Mouse (Mus musculus) hindbrain, embryonic 10.5 days (tissue): Measurements from ENCODE around the gene Fgb. TPM values are rescaled to one million over a fixed set of nuclear protein-coding genes. Genes with fewer than 3 reads are reported as not detected.
A peak's percentile ranks its signal among the peaks of the same experiment; 100 is the strongest.

Source experiments
- DNase-seq: peaks from one replicate; pipeline ENCODE4 v3.0.0-alpha.2; 2017; ENCODE audit warnings: low spot score
- H3K27ac ChIP-seq: fragments of 300-500 bp; sonication (generic); 2 replicates; pipeline ENCODE4 v1.5.1; 2016; ENCODE audit warnings: mild to moderate bottlenecking, moderate library complexity
- H3K27me3 ChIP-seq: fragments of 300-500 bp; sonication (generic); 2 replicates; pipeline ENCODE4 v1.6.1; 2016; ENCODE audit warnings: mild to moderate bottlenecking; ENCODE audit not compliant: poor library complexity, insufficient read depth, severe bottlenecking
- H3K36me3 ChIP-seq: fragments of 300-500 bp; sonication (generic); 2 replicates; pipeline ENCODE4 v1.6.1; 2016; ENCODE audit warnings: mild to moderate bottlenecking, moderate library complexity
- H3K4me1 ChIP-seq: fragments of 300-500 bp; sonication (generic); replicated peaks from 2 replicates; pipeline ENCODE4 v1.6.1; 2016; ENCODE audit warnings: mild to moderate bottlenecking
- H3K4me3 ChIP-seq: fragments of 300-500 bp; sonication (generic); 2 replicates; pipeline ENCODE4 v1.5.1; 2016; ENCODE audit warnings: mild to moderate bottlenecking, moderate library complexity
- H3K9me3 ChIP-seq: fragments of 300-500 bp; sonication (generic); 2 replicates; pipeline ENCODE4 v1.6.1; 2016; ENCODE audit warnings: mild to moderate bottlenecking, moderate library complexity
- WGBS: fragments of 180-500 bp; shearing (Covaris S2); methylation state at CpG from one replicate; pipeline ENCODE4 v1.1.7; 2016; 5-methylcytosine and 5-hydroxymethylcytosine counted together
- polyA plus RNA-seq: library from polyadenylated mRNA; unstranded; fragments of >200 nt; fragmentation: Nextera tagmentation; extraction: Ambion mirVana; gene quantifications from 2 replicates; pipeline ENCODE4 v1.2.1, GENCODE M21; 2016

The Fgb gene
- polyA plus RNA-seq, 1 experiment from 2014 or later, result not detected

DNA sequence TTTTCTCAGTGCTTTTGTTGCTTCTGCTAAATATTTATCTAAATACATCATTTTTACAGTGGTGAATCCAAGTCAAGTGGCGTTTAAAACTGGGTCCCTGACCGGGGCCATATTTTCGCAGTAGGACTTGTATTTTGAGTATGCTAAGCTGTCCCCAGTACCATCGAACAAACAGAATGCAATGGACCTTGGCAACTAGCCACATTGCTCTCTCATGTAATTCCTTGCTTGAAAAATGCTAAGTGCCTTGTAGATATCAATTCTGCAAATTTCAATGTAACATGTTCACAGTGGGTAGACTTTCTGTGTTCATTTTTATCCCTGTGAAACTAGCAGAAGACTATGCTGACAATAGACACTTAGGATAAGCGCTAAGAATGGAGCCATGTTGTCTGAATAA lies 28.5 kb downstream of the Fgb start:
- Histone ChIP-seq H3K9me3 (no peaks in the 10 kb centered on the region), H3K27me3 (no peaks in the 10 kb centered on the region), H3K4me3 (no peak overlapping the region), H3K4me1 (no peaks in the 10 kb centered on the region), H3K27ac (no peak overlapping the region), H3K36me3 (no peaks in the 10 kb centered on the region)
- no peak for DNase-seq
- 96% methylated on average over 5 of the region's 5 CpGs for WGBS

- no peak for DNase-seq
- H3K4me3 ChIP-seq, result no peak overlapping the region
- WGBS, result 81% methylated on average over 2 of the region's 2 CpGs
- no peak overlapping the region for H3K27ac ChIP-seq
- H3K9me3 ChIP-seq, result no peaks in the 10 kb centered on the region
- no peaks in the 10 kb centered on the region for H3K4me1 ChIP-seq
- no peaks in the 10 kb centered on the region for H3K27me3 ChIP-seq
- no peaks in the 10 kb centered on the region for H3K36me3 ChIP-seq
These were observed 29.3 kb downstream of the Fgb start for GRCm38 (mm10) chr3:83020387-83020786.

- 91% methylated on average over 1 of the region's 1 CpGs for WGBS
- H3K9me3 ChIP-seq, result no peaks in the 10 kb centered on the region
- DNase-seq, result no peak
These were observed 33.4 kb downstream of the Fgb start for GRCm38 (mm10) chr3:83016236-83016635.

DNA sequence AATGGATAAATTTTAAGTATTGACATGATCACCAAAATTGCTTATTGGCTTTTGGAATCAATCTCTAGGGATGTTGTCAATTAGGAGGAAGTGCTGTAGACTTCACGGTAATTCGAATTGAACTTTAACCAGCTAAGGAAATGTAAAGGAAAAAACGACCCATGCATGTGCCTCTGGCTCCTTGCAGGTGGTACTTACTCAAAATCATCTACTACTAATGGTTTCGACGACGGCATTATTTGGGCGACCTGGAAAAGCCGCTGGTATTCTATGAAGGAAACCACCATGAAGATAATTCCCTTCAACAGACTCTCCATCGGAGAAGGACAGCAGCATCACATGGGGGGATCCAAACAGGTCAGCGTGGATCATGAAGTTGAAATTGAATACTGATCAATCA lies 35.7 kb downstream of the Fgb start:
- H3K27me3 ChIP-seq, result no peaks in the 10 kb centered on the region
- H3K4me3 ChIP-seq, result no peak overlapping the region
- no peaks in the 10 kb centered on the region for H3K9me3 ChIP-seq
- no peaks in the 10 kb centered on the region for H3K36me3 ChIP-seq
- DNase-seq, result no peak
- WGBS, result 93% methylated on average over 10 of the region's 10 CpGs
- H3K4me1 ChIP-seq, result no peaks in the 10 kb centered on the region
- no peak overlapping the region for H3K27ac ChIP-seq

More at GRCm38 (mm10) chr3:83016236-83016635, 33.4 kb downstream of the Fgb start:
- Histone ChIP-seq H3K36me3 (no peaks in the 10 kb centered on the region), H3K27ac (no peak overlapping the region), H3K4me3 (no peak overlapping the region), H3K4me1 (no peaks in the 10 kb centered on the region), H3K27me3 (no peaks in the 10 kb centered on the region)

- H3K27ac ChIP-seq, result no peak overlapping the region
- no peak overlapping the region for H3K4me3 ChIP-seq
- H3K27me3 ChIP-seq, result 0 out of 2 replicates have a peak, but pooled peaks cover 3% of the 10 kb centered on the region
- H3K36me3 ChIP-seq, result no peaks in the 10 kb centered on the region
- 92% methylated on average over 19 of the region's 19 CpGs for WGBS
- no peaks in the 10 kb centered on the region for H3K9me3 ChIP-seq
- DNase-seq, result no peak
- no peaks in the 10 kb centered on the region for H3K4me1 ChIP-seq
These were observed 37.0 kb downstream of the Fgb start for GRCm38 (mm10) chr3:83012636-83013035.

DNA sequence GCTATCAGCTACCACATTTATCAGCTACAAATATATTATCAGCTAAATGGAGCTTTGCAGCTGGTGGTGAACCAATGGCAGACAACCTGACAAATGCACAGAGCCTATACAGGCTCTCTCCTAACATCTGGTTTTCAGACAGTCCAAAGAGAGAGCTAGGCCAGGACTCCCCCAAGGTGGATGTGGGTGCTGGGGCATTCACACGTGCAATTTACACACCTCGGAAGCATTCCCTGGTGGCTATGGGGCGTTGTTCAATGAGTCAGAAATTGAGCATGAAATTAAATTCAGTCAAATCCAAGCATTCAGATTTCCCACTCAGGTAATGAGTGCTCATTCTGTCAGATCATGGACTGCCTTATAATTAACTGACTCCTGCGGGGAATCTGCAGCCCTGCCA lies 38.1 kb downstream of the Fgb start:
- DNase-seq, result no peak
- Histone ChIP-seq H3K27me3 (0 out of 2 replicates have a peak, but pooled peaks cover 5% of the 10 kb centered on the region), H3K4me3 (no peak overlapping the region), H3K36me3 (no peaks in the 10 kb centered on the region), H3K27ac (no peak overlapping the region), H3K4me1 (no peaks in the 10 kb centered on the region), H3K9me3 (no peaks in the 10 kb centered on the region)
- WGBS, result 89% methylated on average over 4 of the region's 4 CpGs

DNA sequence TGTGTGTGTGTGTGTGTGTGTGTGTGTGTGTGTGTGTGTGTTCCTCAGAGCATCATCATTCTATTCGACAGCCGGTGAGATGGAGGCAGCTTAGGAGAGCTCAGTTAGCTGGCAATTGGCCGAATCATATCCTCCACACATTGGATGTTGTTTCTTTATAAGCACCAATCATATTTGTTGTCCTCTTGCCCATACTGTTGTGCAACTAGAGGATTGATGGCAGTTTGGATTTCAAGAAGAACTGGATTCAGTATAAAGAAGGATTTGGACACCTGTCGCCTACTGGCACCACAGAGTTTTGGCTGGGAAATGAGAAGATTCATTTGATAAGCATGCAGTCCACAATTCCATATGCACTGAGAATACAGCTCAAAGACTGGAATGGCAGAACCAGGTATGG lies 38.5 kb downstream of the Fgb start:
- no peak overlapping the region for H3K4me3 ChIP-seq
- H3K9me3 ChIP-seq, result no peaks in the 10 kb centered on the region
- no peak for DNase-seq
- H3K36me3 ChIP-seq, result no peaks in the 10 kb centered on the region
- no peak overlapping the region for H3K27ac ChIP-seq
- 94% methylated on average over 4 of the region's 4 CpGs for WGBS
- 0 out of 2 replicates have a peak, but pooled peaks cover 5% of the 10 kb centered on the region for H3K27me3 ChIP-seq
- H3K4me1 ChIP-seq, result no peaks in the 10 kb centered on the region

GRCm38 (mm10) chr3:83010291-83010690 lies 39.4 kb downstream of the Fgb start:
- 86% methylated on average over 11 of the region's 11 CpGs for whole genome bisulfite sequencing
- no peaks in the 10 kb centered on the region for H3K4me1 ChIP-seq
- H3K4me3 ChIP-seq, result no peak overlapping the region
- H3K9me3 ChIP-seq, result no peaks in the 10 kb centered on the region
- no peaks in the 10 kb centered on the region for H3K36me3 ChIP-seq
- DNase-seq, result no peak
- 0 out of 2 replicates have a peak, but pooled peaks cover 5% of the 10 kb centered on the region for H3K27me3 ChIP-seq
- H3K27ac ChIP-seq, result no peak overlapping the region

- DNase-seq, result no peak
- no peak within 1 kb of the TSS for H3K27ac ChIP-seq
- H3K4me3 ChIP-seq, result no peak within 1 kb of the TSS
- WGBS, result 48% methylated on average over 7 of the region's 7 CpGs
- no peaks in the 10 kb centered on the region for H3K36me3 ChIP-seq
- H3K9me3 ChIP-seq, result no peaks in the 10 kb centered on the region
- H3K4me1 ChIP-seq, result no peaks in the 10 kb centered on the region
- 0 out of 2 replicates have a peak, but pooled peaks cover 5% of the 10 kb centered on the region for H3K27me3 ChIP-seq
These were observed 42.1 kb downstream of the Fgb start, which contains the start of gene Fgg for GRCm38 (mm10) chr3:83007557-83007956. Fgg (plus strand) TSS chr3:83007724.

- no peaks in the 10 kb centered on the region for H3K4me1 ChIP-seq
- H3K36me3 ChIP-seq, result no peaks in the 10 kb centered on the region
- H3K4me3 ChIP-seq, result no peak overlapping the region
- no peak for DNase-seq
- no peaks in the 10 kb centered on the region for H3K9me3 ChIP-seq
- WGBS, result 94% methylated on average over 7 of the region's 7 CpGs
- H3K27me3 ChIP-seq, result 0 out of 2 replicates have a peak, but pooled peaks cover 5% of the 10 kb centered on the region
- no peak overlapping the region for H3K27ac ChIP-seq
These were observed 44.9 kb downstream of the Fgb start for GRCm38 (mm10) chr3:83004801-83005200.

DNA sequence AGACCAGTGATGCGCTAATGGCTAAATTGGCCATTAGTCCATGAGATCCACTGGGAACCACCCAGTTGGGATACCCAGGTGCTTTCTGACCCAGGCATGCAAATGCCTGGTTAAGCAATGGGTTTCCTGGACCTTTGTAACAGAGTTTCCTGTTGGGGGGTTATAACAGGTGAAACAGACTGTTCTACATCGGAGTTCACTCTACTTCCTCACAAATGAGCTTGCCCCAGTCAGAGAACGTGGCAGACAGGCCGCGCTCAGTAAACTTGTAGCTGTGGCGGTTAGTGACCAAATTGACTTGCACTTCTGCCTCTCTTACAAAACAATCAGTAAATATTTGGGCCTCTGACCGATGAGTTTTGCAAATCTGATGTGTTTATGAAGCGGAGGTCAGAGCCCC lies 46.6 kb downstream of the Fgb start:
- Histone ChIP-seq H3K9me3 (no peaks in the 10 kb centered on the region), H3K36me3 (no peaks in the 10 kb centered on the region), H3K4me1 (no peaks in the 10 kb centered on the region; the same call in 1 of the 2 replicates), H3K27me3 (0 out of 2 replicates have a peak, but pooled peaks cover 5% of the 10 kb centered on the region), H3K27ac (no peak overlapping the region), H3K4me3 (no peak overlapping the region)
- WGBS, result 94% methylated on average over 8 of the region's 8 CpGs
- no peak for DNase-seq

DNA sequence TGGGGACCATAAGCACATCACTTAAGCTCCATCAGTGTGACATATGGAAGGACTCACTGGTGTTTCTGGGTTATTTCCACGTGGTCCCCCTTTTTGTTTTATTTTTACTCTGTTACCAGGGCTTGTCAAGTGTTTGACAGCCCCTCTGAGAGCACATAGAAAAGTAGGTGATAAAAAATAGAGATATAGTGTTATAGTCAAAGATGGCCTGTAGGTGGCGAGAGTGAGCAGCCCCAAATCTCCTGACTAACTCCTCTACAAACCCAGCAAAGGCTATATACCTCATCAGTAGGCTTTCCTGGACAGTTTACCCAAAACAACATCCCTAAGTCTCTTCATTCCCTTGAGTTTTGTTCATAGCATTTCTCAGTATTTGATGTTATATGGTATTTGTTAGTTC lies 47.5 kb downstream of the Fgb start:
- WGBS, result 0% methylated on average over 2 of the region's 2 CpGs
- Histone ChIP-seq H3K36me3 (no peaks in the 10 kb centered on the region), H3K27me3 (peaks cover under 1% of the 10 kb centered on the region; the same call in 1 of the 2 replicates), H3K4me3 (no peak overlapping the region), H3K4me1 (no peaks in the 10 kb centered on the region; the same call in 1 of the 2 replicates), H3K9me3 (no peaks in the 10 kb centered on the region), H3K27ac (no peak overlapping the region)
- peak; percentile 27 for DNase-seq

- no peak overlapping the region for H3K27ac ChIP-seq
- no peaks in the 10 kb centered on the region for H3K36me3 ChIP-seq
- no peak overlapping the region for H3K4me3 ChIP-seq
- H3K4me1 ChIP-seq, result peaks cover 7% of the 10 kb centered on the region
- DNase-seq, result no peak
- H3K27me3 ChIP-seq, result peaks cover 22% of the 10 kb centered on the region
- 88% methylated on average over 9 of the region's 9 CpGs for WGBS
- H3K9me3 ChIP-seq, result no peaks in the 10 kb centered on the region
These were observed 49.7 kb downstream of the Fgb start for GRCm38 (mm10) chr3:82999995-83000394.
